10 mouse cellular contexts compared by ENCODE assay signal in the genomic region with DNA sequence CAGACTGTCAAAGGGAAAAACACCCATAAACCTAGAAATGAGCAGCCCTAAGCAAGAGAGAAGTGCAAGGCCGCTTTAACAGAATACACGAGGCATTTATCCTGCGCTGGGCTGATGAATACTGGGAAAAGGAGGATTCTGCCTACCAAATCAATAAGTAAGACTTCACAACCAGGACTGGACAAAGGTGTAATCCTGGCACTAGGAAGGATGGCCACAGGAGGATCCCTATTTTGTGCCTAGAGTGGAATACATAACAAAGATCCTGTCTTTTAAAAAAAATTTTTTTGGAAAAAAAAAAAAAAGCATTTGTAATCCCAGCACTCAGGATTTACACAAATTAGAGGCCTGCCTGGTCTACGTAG. TPM values are rescaled to one million over a fixed set of nuclear protein-coding genes. Genes with fewer than 3 reads are reported as not detected.
A peak's percentile ranks its signal among the peaks of the same experiment; 100 is the strongest.
DNase-seq lines count a peak whose midpoint lies in the region; ATAC-seq and TF ChIP-seq lines count a peak whose summit lies in the region.
"Had no signal": no experiment of that assay in that cellular context is flagged by ENCODE, and none has a peak within 500 bp of the region (broad histone marks: within the 10 kb centered on the region; RNA-seq: fewer than 3 reads in every experiment).

No protein-coding gene starts in this region.

- peak overlapping the region; percentile 71; the same call in 1 of the 2 replicates for H3K4me2 ChIP-seq in kidney, postnatal 0 days (ENCODE audit: low read length)
- peak overlapping the region; percentile 66 for H3K4me2 ChIP-seq in embryonic facial prominence, embryonic 14.5 days (ENCODE audit: low read depth, low read length)
- H3K4me2 ChIP-seq in intestine, embryonic 14.5 days (ENCODE audit: low read length) = peak overlapping the region; percentile 59
- H3K4me2 ChIP-seq in midbrain, postnatal 0 days (ENCODE audit: low read depth, low read length, poor library complexity, severe bottlenecking) = peak overlapping the region; percentile 59

- no peak for TF ChIP-seq CTCF in kidney, postnatal 0 days (IDR thresholded peaks at IDR 0.05; ENCODE audit: low read depth)
- no peak for TF ChIP-seq CTCF in midbrain, postnatal 0 days (IDR thresholded peaks at IDR 0.05)

- intact Hi-C loops in left cerebral cortex, postnatal 4 days (cut with DNase I) = no loop called here

- WGBS in kidney, postnatal 0 days = 30% methylated on average over 4 of the region's 4 CpGs
- 27% methylated on average over 4 of the region's 4 CpGs for WGBS in embryonic facial prominence, embryonic 14.5 days
- 23% methylated on average over 4 of the region's 4 CpGs for WGBS in intestine, embryonic 14.5 days
- 17% methylated on average over 4 of the region's 4 CpGs for WGBS in midbrain, postnatal 0 days

- no peaks in the 10 kb centered on the region for H3K4me1 ChIP-seq in kidney, postnatal 0 days (replicated peaks; ENCODE audit: insufficient read depth, low read length)
- H3K4me1 ChIP-seq in embryonic facial prominence, embryonic 14.5 days (ENCODE audit: control insufficient read depth, insufficient read depth, low read length) = peaks cover 3% of the 10 kb centered on the region; the same call in 1 of the 2 replicates
- no peaks in the 10 kb centered on the region for H3K4me1 ChIP-seq in intestine, embryonic 14.5 days (replicated peaks; ENCODE audit: control insufficient read depth, insufficient read depth, low read length)
- H3K4me1 ChIP-seq in midbrain, postnatal 0 days (ENCODE audit: insufficient read depth, low read length) = no peaks in the 10 kb centered on the region

- no peaks in the 10 kb centered on the region for H3K9me3 ChIP-seq in kidney, postnatal 0 days (replicated peaks; ENCODE audit: low read length)
- H3K9me3 ChIP-seq in embryonic facial prominence, embryonic 14.5 days (ENCODE audit: control insufficient read depth, low read length) = no peaks in the 10 kb centered on the region
- H3K9me3 ChIP-seq in intestine, embryonic 14.5 days (ENCODE audit: control insufficient read depth, low read length) = peaks cover 3% of the 10 kb centered on the region; the same call in 1 of the 2 replicates
- no peaks in the 10 kb centered on the region for H3K9me3 ChIP-seq in midbrain, postnatal 0 days (ENCODE audit: low read length)

- no peak for DNase-seq in kidney, postnatal 0 days (ENCODE audit: low spot score)
- no peak for DNase-seq in kidney, adult 11 months
- DNase-seq in embryonic facial prominence, embryonic 14.5 days (ENCODE audit: low spot score) = no peak
- no peak for DNase-seq in intestine, embryonic 14.5 days (ENCODE audit: low spot score)
- no peak for DNase-seq in midbrain, postnatal 0 days (ENCODE audit: low spot score)
- no peak for DNase-seq in urinary bladder, postnatal 10 days (ENCODE audit: low spot score)
- no peak for DNase-seq in left cerebral cortex, postnatal 4 days
- DNase-seq in B cell, adult 2 months = no peak

- no peak overlapping the region for H3K9ac ChIP-seq in kidney, postnatal 0 days (ENCODE audit: low read depth, low read length)
- peak overlapping the region; percentile 81 for H3K9ac ChIP-seq in embryonic facial prominence, embryonic 14.5 days (ENCODE audit: low read depth, low read length)
- H3K9ac ChIP-seq in intestine, embryonic 14.5 days (ENCODE audit: low read length) = peak overlapping the region; percentile 81
- no peak overlapping the region for H3K9ac ChIP-seq in midbrain, postnatal 0 days (replicated peaks; ENCODE audit: low read length, poor library complexity, severe bottlenecking)

- H3K27ac ChIP-seq in kidney, postnatal 0 days = peak overlapping the region; percentile 88; the same call in 1 of the 2 replicates
- no peak overlapping the region for H3K27ac ChIP-seq in embryonic facial prominence, embryonic 14.5 days (replicated peaks; ENCODE audit: low read depth, low read length)
- H3K27ac ChIP-seq in intestine, embryonic 14.5 days (ENCODE audit: low read depth) = no peak overlapping the region
- H3K27ac ChIP-seq in midbrain, postnatal 0 days (ENCODE audit: low read depth, low read length) = peak overlapping the region; percentile 85

- H3K4me3 ChIP-seq in kidney, postnatal 0 days (replicated peaks; ENCODE audit: low read depth, low read length) = peak overlapping the region; percentile 72; the same call in 1 of the 2 replicates
- peak overlapping the region; percentile 86 for H3K4me3 ChIP-seq in embryonic facial prominence, embryonic 14.5 days (ENCODE audit: low read depth, low read length)
- peak overlapping the region; percentile 83 for H3K4me3 ChIP-seq in intestine, embryonic 14.5 days (ENCODE audit: low read depth, low read length)
- peak overlapping the region; percentile 83 for H3K4me3 ChIP-seq in midbrain, postnatal 0 days (ENCODE audit: low read depth, low read length)

- H3K36me3 ChIP-seq in kidney, postnatal 0 days (ENCODE audit: insufficient read depth, low read length) = no peaks in the 10 kb centered on the region; the same call in 1 of the 2 replicates
- peaks cover 11% of the 10 kb centered on the region; the same call in 1 of the 2 replicates for H3K36me3 ChIP-seq in embryonic facial prominence, embryonic 14.5 days (ENCODE audit: control insufficient read depth, insufficient read depth, low read length)
- no peaks in the 10 kb centered on the region for H3K36me3 ChIP-seq in intestine, embryonic 14.5 days (ENCODE audit: control insufficient read depth, insufficient read depth, low read length)
- H3K36me3 ChIP-seq in midbrain, postnatal 0 days (ENCODE audit: insufficient read depth, low read length) = no peaks in the 10 kb centered on the region

- no peaks in the 10 kb centered on the region for H3K27me3 ChIP-seq in kidney, postnatal 0 days (ENCODE audit: insufficient read depth, low read length)
- no peaks in the 10 kb centered on the region for H3K27me3 ChIP-seq in embryonic facial prominence, embryonic 14.5 days (replicated peaks; ENCODE audit: control insufficient read depth, insufficient read depth, low read length)
- H3K27me3 ChIP-seq in intestine, embryonic 14.5 days (replicated peaks; ENCODE audit: control insufficient read depth, insufficient read depth, low read length) = no peaks in the 10 kb centered on the region
- H3K27me3 ChIP-seq in midbrain, postnatal 0 days (ENCODE audit: insufficient read depth, low read length) = no peaks in the 10 kb centered on the region
- H3K27me3 ChIP-seq: Patski had no signal

- no peak for ATAC-seq in kidney, postnatal 0 days (replicated peaks; ENCODE audit: low FRiP score, low read depth)
- ATAC-seq in embryonic facial prominence, embryonic 14.5 days (ENCODE audit: low read depth) = no peak
- no peak for ATAC-seq in intestine, embryonic 14.5 days (replicated peaks; ENCODE audit: low FRiP score, low TSS enrichment, low read depth)
- no peak for ATAC-seq in midbrain, postnatal 0 days (ENCODE audit: low FRiP score)

RNA-seq across cellular contexts. Expression of a gene that starts 0.3 kb away (rescaled TPM):
- polyA plus RNA-seq in kidney, postnatal 0 days (2015; fragmentation: Nextera tagmentation; extraction: Ambion mirVana) = 22.9 and 25.6 TPM in 2 replicates
- polyA plus RNA-seq in embryonic facial prominence, embryonic 14.5 days (2014; fragmentation: Nextera tagmentation; extraction: Ambion mirVana) = 14.2 and 15.5 TPM in 2 replicates
- 8.4 and 8.9 TPM in 2 replicates for polyA plus RNA-seq in intestine, embryonic 14.5 days (2014; fragmentation: Nextera tagmentation; extraction: Ambion mirVana)
- total RNA-seq in midbrain, postnatal 0 days (2014; rRNA removed) = 15.8 and 27.6 TPM in 2 replicates
- 7.7 and 9.6 TPM in 2 replicates for polyA plus RNA-seq in midbrain, postnatal 0 days (2015; fragmentation: Nextera tagmentation; extraction: Ambion mirVana)
- total RNA-seq in left cerebral cortex, postnatal 4 days (2021) = 10 to 100 TPM; 22.7 to 23.1 TPM

RNA-seq across cellular contexts. Expression of a gene that starts 49.1 kb away (rescaled TPM):
- polyA plus RNA-seq in kidney, postnatal 0 days (2015; fragmentation: Nextera tagmentation; extraction: Ambion mirVana) = not detected in 2 replicates
- polyA plus RNA-seq in embryonic facial prominence, embryonic 14.5 days (2014; fragmentation: Nextera tagmentation; extraction: Ambion mirVana) = 1.9 and 2.3 TPM in 2 replicates
- polyA plus RNA-seq in intestine, embryonic 14.5 days (2014; fragmentation: Nextera tagmentation; extraction: Ambion mirVana) = not detected in 2 replicates
- not detected in 2 replicates for total RNA-seq in midbrain, postnatal 0 days (2014; rRNA removed)
- not detected in 2 replicates for polyA plus RNA-seq in midbrain, postnatal 0 days (2015; fragmentation: Nextera tagmentation; extraction: Ambion mirVana)
- not detected for total RNA-seq in left cerebral cortex, postnatal 4 days (2021)
- total RNA-seq: megakaryocyte progenitor cell, adult 5-6 weeks had no signal

Comparison
In these comparisons a context has a peak if more than half of its experiments do, and no peak if none do; other contexts are left out.
1. H3K27ac ChIP-seq: peak in kidney, postnatal 0 days (single experiment) and midbrain, postnatal 0 days (single experiment); none in embryonic facial prominence, embryonic 14.5 days (single experiment) and intestine, embryonic 14.5 days (single experiment).
2. H3K9ac ChIP-seq: peak in embryonic facial prominence, embryonic 14.5 days (single experiment) and intestine, embryonic 14.5 days (single experiment); none in kidney, postnatal 0 days (single experiment) and midbrain, postnatal 0 days (single experiment).
3. Peak in every context shown above with its lines, with median percentiles within 50 percentile points of each other: H3K4me2 ChIP-seq and H3K4me3 ChIP-seq.